Comparison of ENCODE assay signal across 9 mouse cellular contexts in genomic region chr5:35392334-35392695, GRCm38 (mm10). TPM values are rescaled to one million over a fixed set of nuclear protein-coding genes. Genes with fewer than 3 reads are reported as not detected.
DNase-seq lines count a peak whose midpoint lies in the region; ATAC-seq and TF ChIP-seq lines count a peak whose summit lies in the region.
"Had no signal": no experiment of that assay in that cellular context is flagged by ENCODE, and none has a peak within 500 bp of the region (broad histone marks: within the 10 kb centered on the region; RNA-seq: fewer than 3 reads in every experiment).

No protein-coding gene starts in this region.

- H3K9me3 ChIP-seq in lung, embryonic 14.5 days (ENCODE audit: low read depth, low read length), result no peaks in the 10 kb centered on the region
- H3K9me3 ChIP-seq in forebrain, embryonic 13.5 days (replicated peaks), result no peaks in the 10 kb centered on the region
- 0 out of 2 replicates have a peak, but pooled peaks cover 5% of the 10 kb centered on the region for H3K9me3 ChIP-seq in limb, embryonic 12.5 days

- ATAC-seq in lung, embryonic 14.5 days (ENCODE audit: insufficient read depth), result no peak
- no peak for ATAC-seq in forebrain, embryonic 13.5 days
- no peak for ATAC-seq in limb, embryonic 12.5 days (ENCODE audit: insufficient number of reproducible peaks, insufficient read depth, low FRiP score, low TSS enrichment, low read depth)
- ATAC-seq in megakaryocyte, adult 5-6 weeks (ENCODE audit: poor library complexity, severe bottlenecking), result no peak

- DNase-seq in lung, embryonic 14.5 days, result peak; percentile 18
- DNase-seq in lung, postnatal 10 days, result no peak
- peak; percentile 55 for DNase-seq in retina, postnatal 1 day
- no peak for DNase-seq in spleen, postnatal 14 days (ENCODE audit: low spot score in 2 of 2)
- no peak for DNase-seq in cerebellum, adult 9-11 months

- no peak for TF ChIP-seq CTCF in lung, embryonic 14.5 days (IDR thresholded peaks at IDR 0.05; ENCODE audit: low read depth)

- under 1% methylated on average over 34 of the region's 37 CpGs for WGBS in lung, embryonic 14.5 days
- WGBS in forebrain, embryonic 13.5 days, result under 1% methylated on average over 37 of the region's 37 CpGs
- under 1% methylated on average over 37 of the region's 37 CpGs for WGBS in limb, embryonic 12.5 days

- peak overlapping the region; percentile 58 for H3K4me2 ChIP-seq in lung, embryonic 14.5 days
- peak overlapping the region; percentile 52 for H3K4me2 ChIP-seq in forebrain, embryonic 13.5 days
- peak overlapping the region; percentile 61 for H3K4me2 ChIP-seq in limb, embryonic 12.5 days

- no peak overlapping the region for H3K9ac ChIP-seq in lung, embryonic 14.5 days
- H3K9ac ChIP-seq in forebrain, embryonic 13.5 days, result no peak overlapping the region
- H3K9ac ChIP-seq in limb, embryonic 12.5 days (replicated peaks), result 0 out of 2 replicates have a peak overlapping the region, but pooled peaks have one; percentile 23

- no peaks in the 10 kb centered on the region for H3K4me1 ChIP-seq in lung, embryonic 14.5 days (ENCODE audit: insufficient read depth)
- peaks cover 29% of the 10 kb centered on the region for H3K4me1 ChIP-seq in forebrain, embryonic 13.5 days
- peaks cover 26% of the 10 kb centered on the region for H3K4me1 ChIP-seq in limb, embryonic 12.5 days (replicated peaks)

- H3K4me3 ChIP-seq in lung, embryonic 14.5 days (ENCODE audit: low read depth, low read length), result peak overlapping the region; percentile 34
- peak overlapping the region; percentile 29 for H3K4me3 ChIP-seq in forebrain, embryonic 13.5 days
- H3K4me3 ChIP-seq in limb, embryonic 12.5 days (replicated peaks), result peak overlapping the region; percentile 40

- no peaks in the 10 kb centered on the region for H3K36me3 ChIP-seq in lung, embryonic 14.5 days (ENCODE audit: insufficient read depth)
- no peaks in the 10 kb centered on the region for H3K36me3 ChIP-seq in forebrain, embryonic 13.5 days (ENCODE audit: poor library complexity, severe bottlenecking)
- H3K36me3 ChIP-seq in limb, embryonic 12.5 days, result no peaks in the 10 kb centered on the region

- H3K27ac ChIP-seq in lung, embryonic 14.5 days (ENCODE audit: low read depth), result no peak overlapping the region
- no peak overlapping the region for H3K27ac ChIP-seq in forebrain, embryonic 13.5 days
- no peak overlapping the region for H3K27ac ChIP-seq in limb, embryonic 12.5 days

- peaks cover 98% of the 10 kb centered on the region for H3K27me3 ChIP-seq in lung, embryonic 14.5 days (ENCODE audit: insufficient read depth, low read length)
- H3K27me3 ChIP-seq in forebrain, embryonic 13.5 days, result peaks cover 98% of the 10 kb centered on the region
- H3K27me3 ChIP-seq in limb, embryonic 12.5 days, result peaks cover 98% of the 10 kb centered on the region

RNA-seq across cellular contexts. Expression of gene Hmx1, which starts 3.4 kb away (rescaled TPM):
- not detected in 2 replicates for polyA plus RNA-seq in lung, embryonic 14.5 days (2014; fragmentation: Nextera tagmentation; extraction: Ambion mirVana)
- not detected in 2 replicates for polyA plus RNA-seq in forebrain, embryonic 13.5 days (2015; fragmentation: Nextera tagmentation; extraction: Ambion mirVana)
- 0.60 and 0.75 TPM in 2 replicates for polyA plus RNA-seq in limb, embryonic 12.5 days (2016; fragmentation: Nextera tagmentation; extraction: Ambion mirVana)
- not detected in 2 replicates for total RNA-seq in megakaryocyte, adult 5-6 weeks (2015)
- total RNA-seq in megakaryocyte, adult 5-6 weeks (2017), result not detected in 2 replicates
- total RNA-seq: megakaryocyte progenitor cell, adult 5-6 weeks had no signal

Comparison
In these comparisons a context has a peak if more than half of its experiments do, and no peak if none do; other contexts are left out.
1. DNase-seq: peak in lung, embryonic 14.5 days (single experiment) and retina, postnatal 1 day (single experiment); none in lung, postnatal 10 days (single experiment), spleen, postnatal 14 days (0 of 2) and cerebellum, adult 9-11 months (single experiment).
2. Peak in every context shown above with its lines, with median percentiles within 50 percentile points of each other: H3K4me2 ChIP-seq and H3K4me3 ChIP-seq.